Mouse (Mus musculus): ENCODE measurements at regions not wholly inside any gene's neighbourhood (a gene's known extent, or its start where the extent isn't known, plus 50 kb on each side); places are given as distances from the start of the nearest gene placed in this dataset.
A peak's percentile ranks its signal among the peaks of the same experiment; 100 is the strongest.

DNA sequence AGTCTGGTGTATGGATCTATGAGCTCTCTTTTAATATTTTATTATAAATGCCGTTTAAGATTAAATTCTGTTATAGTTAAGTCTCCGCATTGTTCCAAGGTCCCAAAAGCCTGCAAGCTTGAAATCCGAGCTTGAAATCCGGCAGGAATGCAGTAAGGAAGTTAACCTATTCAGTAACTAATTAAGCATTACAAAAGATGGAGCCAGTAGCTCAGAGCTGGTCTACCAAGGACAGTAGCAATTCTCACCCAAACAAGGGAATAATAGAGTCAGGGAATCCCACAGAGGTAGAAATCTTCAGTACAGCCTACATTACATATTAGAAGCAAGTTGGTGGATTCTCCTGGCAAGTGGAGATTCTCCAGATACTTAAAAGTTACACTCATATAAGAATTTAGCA lies 325.0 kb downstream of the Phf3 start:
- peak; percentile 60 for DNase-seq (ENCODE audit: low read depth, low spot score)

DNA sequence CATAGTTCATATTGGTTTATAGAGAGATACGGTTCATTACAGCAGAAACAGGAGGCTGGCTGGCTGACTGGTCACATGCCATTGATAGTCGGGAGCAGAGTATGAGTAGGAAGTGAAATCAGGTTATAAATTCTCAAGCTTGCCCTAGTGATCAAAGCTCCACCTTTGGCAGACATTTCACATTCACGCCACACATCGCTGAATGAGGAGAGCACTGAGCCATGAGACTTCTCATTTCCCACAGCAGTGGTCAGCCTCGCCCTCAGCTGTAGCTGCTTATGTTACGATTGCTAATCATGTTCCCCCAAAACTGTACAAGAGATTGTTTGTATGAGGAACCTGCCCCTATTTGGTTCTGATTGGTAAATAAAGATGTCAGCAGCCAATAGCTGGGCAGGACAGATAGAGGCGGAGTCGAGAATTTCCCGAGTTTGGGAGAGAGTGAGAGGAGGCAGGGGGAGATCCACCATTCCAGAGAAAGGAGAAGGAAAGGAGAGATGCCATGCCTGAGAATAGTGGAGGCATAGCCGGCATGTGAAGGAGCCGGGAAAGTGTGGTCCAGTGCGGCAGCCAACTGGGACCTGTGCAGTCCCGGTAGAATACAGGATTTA lies 333.5 kb downstream of the Phf3 start:
- DNase-seq (ENCODE audit: low read depth, low spot score) = no peak

- no peak for DNase-seq (ENCODE audit: low read depth, low spot score)
Observed at GRCm38 (mm10) chr1:30536989-30537975, 336.4 kb downstream of the Phf3 start.

DNA sequence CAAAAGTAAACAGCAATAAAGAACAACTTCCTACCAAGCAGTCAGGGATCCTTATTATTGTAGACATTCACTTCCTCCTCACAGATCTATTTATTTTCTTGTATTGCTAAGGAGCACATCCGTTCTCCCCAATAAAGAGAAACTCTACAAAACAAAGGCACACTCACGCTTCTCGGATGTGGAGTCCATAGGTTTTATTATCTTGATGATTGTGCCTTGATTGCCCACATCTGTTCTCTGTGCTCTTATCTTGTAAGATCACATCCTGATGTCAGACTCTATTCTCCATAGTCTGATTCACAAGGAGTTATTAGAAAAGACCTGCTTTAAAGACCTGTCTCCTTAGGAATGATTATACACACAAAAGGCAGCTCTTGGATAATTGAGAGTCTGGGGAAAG lies 356.4 kb downstream of the Phf3 start:
- peak; percentile 15 for DNase-seq (ENCODE audit: low read depth, low spot score)

DNA sequence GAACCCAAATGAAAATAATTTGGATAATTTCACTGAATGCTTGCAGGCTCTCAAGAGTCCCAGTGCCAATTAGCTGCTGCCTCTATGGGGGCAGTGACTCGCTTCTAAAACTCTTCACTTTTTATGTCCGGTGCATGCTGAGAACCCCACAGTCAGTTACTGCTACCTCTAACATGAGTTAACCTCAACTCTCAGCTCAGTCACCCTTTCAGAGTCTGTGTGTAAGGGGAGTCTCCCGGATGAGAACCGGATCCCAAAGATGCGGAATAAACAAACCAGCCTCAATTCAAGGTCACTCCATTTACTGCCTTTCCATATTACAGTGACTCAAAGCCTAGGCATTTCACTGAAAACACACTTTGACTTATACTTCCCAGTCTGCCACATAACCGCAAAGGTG lies 357.9 kb downstream of the Phf3 start:
- DNase-seq (ENCODE audit: low read depth, low spot score) = no peak

- DNase-seq (ENCODE audit: low read depth, low spot score) = no peak
Observed at GRCm38 (mm10) chr1:30503224-30503623, 370.5 kb downstream of the Phf3 start.

- DNase-seq (ENCODE audit: low read depth, low spot score) = no peak
Observed at GRCm38 (mm10) chr1:30460295-30460958, 413.3 kb downstream of the Phf3 start.

DNA sequence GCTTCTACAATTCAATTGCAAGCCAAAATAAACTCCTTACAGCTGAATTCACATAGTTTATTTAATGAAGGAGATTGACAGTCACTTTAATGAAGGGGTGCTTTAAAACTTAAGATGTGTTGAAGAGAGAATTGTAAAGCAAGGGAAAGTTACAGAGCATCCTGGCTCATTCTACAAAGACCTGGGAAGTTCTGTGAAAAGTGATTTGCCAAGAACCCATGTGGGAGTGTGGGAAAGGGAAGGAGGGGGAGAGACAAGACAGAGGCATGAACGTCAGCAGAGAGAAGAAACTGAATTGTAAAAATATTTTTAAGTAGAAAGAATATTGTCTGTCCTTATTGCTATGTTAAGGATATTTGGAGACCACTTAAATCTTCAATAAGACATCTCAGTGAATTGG lies 435.8 kb downstream of the Phf3 start:
- DNase-seq (ENCODE audit: low read depth, low spot score) = no peak

DNA sequence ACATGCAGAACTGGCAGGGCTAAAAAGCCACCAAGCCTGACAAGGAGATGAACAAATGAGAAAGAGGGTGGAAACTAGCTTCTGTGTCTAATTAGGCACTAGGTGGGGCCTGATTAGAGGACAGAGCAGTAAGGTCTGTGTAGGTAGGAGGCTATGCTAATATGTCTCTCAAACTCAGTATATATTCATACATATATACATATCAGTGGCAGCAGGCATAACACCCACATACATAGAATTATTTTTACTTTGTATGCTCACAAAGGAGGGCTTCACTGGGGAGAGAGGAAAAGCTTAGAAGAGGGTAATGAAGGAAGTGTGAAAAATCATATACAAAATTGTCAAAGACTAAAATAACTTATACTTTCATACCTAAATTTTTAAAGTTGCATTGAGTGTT lies 457.1 kb downstream of the Phf3 start:
- DNase-seq (ENCODE audit: low read depth, low spot score) = no peak

- DNase-seq (ENCODE audit: low read depth, low spot score) = peak; percentile 65
Observed at GRCm38 (mm10) chr1:30414881-30415439, 458.8 kb downstream of the Phf3 start.

Measured in ZHBTc4 (cell line).